Mouse (Mus musculus): ENCODE results near the gene Smim14. TPM values are rescaled to one million over a fixed set of nuclear protein-coding genes. Genes with fewer than 3 reads are reported as not detected.
"Not testable (repeated sequence)": the region's sequence is repeated elsewhere in the genome, so short reads cannot be mapped to it uniquely, and the experiment has no call there.

The Smim14 gene
- total RNA-seq, 2 experiments from 2014 or later: 45.5 to 49.0 TPM

DNA sequence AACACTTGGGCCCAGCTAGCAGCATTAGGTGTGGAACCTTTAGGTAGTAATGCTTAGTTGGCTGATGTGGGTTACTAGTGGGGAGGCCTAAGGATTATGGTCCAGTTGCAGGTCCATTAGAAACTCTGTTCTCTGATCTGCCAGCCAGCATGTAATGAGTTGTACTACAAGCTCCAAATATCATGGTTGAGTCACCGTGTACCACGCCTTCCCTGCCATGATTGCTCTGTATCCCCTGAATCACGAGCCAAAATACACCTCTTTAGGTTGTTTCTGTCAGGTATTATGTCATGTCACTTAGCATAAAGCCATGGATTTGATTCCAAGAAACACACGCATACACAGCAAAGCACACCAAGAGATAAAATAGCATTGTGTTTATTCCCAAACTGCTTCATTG, 12.2 kb downstream of the Smim14 start:
- DNase-seq: no peak

DNA sequence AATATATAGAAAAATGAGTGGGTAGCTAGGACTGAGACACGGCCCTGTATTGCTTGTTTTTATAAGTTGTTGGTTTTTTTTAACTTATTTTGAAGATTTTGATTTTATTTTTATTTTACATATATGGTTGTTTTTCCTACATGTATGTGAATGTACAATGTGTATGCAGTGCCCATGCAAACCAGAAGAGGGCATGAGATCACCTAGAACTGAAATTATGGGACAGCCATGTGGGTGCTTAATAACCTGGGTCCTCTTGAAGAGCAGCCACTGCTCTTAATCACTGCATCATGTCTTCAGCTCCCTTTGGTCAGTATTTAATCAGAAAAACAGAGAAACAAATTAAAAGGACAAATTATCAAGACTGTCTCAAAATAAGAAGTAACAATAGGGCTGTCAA, 15.2 kb downstream of the Smim14 start:
- no peak for DNase-seq

DNA sequence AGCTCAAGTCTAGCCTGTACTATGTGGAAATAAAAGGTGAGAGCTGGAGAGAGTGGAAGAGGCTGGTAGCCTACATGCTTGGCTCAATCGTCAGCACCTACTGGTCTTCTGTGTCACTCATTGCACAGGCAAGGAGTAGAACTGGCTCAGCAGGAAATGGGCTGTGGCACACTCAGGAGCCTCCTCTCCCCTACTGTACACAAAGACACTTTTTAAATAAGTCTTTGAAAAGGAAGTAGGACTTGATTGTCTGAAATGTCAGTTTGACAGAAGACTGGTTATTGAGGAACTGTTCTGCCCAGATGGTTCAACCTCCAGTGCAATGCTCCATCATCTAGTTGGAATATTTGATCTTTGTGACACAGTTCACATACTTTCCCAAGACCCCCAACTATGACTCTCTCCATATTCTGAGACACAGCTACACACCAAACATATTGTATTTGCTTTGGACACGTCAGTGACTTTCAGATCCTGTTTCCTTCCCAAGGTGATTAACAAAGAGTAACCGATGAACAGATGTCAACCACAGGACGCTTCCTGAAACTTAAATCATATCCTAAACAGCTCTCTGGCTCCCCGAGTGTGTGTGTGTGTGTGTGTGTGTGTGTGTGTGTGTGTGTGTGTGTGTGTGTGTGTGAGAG, 22.2 kb downstream of the Smim14 start:
- no peak for DNase-seq

DNA sequence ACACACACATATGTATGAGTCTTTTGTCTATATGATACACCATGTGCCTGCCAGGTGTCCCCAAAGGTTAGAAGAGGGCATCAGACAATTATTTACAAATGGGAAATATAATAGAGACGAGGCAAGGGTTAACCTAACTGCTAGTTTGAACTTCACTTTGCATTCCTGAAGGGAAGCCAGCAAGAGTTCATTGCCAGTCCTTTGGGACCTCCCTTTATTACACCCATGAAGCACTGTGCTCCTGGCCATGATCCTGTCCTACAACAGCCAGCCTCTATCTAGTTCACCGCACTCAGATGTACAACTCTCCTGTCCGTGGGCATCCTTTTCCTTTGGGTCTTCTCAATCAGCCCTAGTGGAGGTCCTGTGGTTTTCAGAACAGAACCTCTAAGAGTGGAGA, 23.5 kb downstream of the Smim14 start:
- DNase-seq: no peak

DNA sequence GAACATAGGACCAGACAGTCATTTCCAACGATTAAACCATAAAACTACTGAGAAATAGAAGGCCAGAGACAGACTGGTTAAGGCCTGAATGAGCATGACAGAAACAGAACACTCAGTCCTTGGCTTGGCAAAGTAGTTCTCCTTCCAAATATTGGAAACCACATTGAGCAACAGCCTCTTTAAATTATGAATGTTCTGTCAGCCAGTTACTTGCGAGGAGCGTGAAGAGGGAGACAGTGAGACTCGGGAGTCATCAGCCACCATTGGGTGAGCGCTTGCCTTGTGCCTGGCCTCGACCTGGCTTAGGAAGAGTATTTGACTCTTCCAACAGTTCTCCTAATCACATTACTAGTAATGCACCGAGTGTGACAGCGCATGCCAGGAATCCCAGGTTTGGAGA, 28.6 kb downstream of the Smim14 start:
- DNase-seq: no peak

DNA sequence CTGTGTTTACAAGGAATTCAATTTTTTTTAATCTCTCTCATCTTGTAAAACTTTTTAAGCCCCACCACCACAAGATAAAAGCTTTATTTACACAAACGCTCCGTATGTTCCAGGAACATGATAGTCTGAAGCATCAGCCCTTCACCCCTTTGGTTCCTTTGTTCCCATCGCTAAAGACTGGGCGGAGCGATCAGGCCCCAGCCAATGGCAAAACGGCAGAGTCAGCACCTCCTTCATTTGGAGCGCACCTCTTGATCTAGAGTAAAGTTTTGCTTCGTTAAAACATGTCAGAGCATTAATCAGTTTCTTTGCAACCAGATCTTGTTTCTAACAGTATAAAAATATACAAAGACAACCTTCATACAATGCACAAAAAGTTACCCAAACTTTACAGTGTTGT, 31.2 kb downstream of the Smim14 start:
- DNase-seq: no peak

DNA sequence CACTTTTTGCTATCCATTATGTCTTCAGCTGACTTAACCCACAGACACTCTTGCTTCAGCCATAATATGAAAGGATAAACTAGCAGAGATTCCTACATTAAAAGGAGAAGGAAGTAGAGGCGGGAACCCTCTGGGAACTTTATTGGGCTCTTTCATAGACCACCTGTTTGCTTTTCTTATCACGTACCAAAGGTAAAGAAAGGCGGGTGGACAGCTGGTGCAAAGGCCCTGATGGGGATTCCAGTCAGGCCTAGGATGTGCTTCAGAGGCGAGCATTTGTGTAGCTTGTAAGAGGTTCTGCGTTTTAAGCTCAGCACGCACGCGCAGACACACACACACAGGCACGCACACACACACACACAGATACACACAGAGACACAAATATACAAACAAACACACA, 35.6 kb downstream of the Smim14 start:
- no peak for DNase-seq

DNA sequence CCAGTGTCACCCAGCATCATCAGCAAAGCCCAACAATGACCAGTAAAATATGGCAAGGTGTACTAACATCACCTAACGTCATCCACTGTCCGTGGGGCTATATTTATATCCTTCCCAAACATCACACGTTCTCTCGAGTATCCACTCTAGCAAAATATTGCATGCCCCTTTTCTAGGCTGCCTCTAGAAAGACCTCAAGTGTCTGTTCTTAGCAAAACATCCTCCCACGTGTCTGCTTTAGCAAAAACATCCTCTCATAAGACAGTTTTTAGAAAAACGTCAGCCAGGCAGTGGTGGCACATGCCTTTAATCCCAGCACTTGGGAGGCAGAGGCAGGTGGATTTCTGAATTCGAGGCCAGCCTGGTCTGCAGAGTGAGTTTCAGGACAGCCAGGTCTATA, 36.8 kb downstream of the Smim14 start:
- no peak for DNase-seq

DNA sequence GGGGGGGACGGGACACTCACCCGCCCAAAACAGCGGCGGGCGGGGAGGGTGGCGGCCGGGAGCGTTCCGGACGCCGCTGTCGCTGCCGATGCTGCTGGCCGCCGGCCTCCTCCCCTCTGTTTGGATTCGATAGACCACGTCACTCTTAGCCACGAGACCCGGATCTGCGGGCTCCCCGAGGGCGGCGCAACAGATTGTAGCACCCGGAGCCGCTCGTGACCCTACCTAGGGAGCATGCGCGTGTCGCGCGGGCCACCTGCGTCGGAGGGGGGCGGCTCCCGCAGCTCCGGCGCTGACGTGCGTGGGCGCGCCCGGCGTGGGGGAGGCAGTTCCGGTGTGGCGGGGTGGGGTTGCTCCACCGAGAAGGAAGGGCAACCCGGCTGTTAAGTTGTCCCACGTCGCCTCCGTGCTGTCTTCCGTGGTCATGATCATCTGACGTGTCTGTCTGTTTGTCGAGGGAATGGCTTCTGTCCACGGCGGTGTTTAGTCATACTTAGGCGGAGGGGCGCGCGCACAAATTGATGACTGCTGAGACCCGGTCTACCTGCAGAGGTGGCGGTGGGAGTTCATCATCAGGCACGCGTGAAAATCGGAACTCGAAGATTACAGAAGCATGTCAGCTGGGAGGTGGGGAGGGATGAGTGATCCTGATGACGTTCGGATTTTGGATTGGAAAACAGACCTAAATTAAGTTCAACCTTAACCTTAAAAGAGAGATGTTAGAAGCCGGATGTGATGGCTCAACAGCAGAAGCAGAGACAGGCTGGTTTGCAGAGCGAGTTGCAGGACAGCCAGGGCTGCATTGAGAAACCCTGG, 44.1 kb downstream of the Smim14 start, which contains the start of gene Gm43552:
TSS of gene Gm43552 (minus strand) at position 118 of the 816 bp plus-strand sequence.
- peak; percentile 90 for DNase-seq

DNA sequence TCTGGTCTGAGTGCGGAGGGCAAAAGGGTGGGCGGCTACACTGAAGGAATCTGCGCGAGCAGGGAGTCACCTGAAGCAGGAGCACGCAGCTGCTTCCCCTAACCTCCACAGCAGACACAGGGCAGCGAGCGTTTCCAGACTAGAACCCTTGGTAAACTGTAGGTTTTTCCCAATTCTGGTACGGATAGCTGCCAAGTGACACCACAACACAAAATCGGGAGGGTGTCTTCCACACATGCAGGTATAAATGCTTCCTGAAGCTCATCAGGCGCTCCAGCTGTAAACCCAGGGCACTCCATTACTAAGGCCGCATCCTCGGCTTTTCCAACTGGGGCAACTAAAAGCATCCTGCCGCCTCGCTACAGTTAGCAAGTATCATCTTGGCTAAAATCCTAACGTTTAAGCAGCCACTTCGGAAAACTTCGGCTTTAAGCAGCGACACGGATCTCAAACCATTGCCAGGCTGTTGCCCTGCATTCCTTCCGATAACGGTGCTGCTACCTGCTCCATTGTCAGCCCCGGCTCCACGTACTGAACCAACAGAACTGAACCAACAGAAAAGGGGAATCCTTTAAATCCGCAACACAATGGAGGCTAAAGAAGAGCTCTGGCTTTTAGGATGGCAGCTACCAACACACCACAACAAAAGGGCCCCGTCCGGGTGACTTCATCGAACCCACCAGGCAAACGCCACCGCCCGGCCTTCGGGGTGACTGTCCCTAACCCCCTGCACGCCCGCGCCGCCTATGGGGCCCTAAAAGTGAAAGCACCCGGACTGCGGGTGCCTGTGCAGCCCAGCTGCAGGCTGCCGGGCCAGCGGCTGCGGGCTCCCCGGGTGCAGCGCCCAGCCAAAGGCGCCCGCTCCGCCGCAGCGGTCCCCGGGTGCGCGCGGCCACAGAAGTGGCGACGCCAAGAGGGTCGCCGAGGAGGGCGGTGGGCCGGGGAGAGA, 44.9 kb downstream of the Smim14 start:
- DNase-seq: peak; percentile 73

DNA sequence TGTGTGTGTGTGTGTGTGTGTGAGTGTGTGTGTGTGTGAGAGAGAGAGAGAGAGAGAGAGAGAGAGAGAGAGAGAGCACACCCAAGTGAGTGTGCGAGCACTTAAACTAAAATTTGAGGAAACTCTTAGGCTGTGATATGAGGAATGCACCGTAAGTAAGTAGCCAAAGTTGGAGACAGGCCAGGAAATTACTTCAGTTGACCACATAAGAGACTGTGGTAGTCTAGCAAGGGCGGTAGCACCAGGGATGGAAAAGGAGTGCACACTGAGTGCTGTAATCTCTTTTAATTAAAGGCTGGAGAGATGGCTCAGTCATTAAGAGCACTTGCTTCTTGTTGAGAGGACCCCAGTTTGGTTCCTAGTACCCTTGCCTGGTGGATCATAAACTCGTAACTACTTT, 47.2 kb downstream of the Smim14 start:
- no peak for DNase-seq

DNA sequence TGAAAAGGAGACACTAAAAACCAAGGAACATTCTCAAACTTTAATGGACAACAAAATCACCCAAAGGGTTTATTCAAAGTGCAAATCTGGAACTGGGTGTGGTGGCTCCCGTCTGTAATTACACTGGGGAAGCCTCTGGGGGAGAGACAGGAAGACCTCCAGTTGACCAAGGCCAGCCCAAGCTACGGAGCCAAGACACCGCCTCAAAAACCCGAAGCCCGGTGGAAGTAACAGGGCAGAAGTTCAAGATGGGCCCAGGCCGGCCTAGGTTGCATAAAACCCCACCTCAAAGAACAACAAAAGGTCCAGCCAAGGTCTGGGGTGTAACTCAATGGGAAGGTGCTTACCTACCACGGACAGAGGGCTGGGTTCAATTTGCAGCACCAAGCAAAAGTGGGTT, 48.3 kb downstream of the Smim14 start:
- peak; percentile 23 for DNase-seq

DNA sequence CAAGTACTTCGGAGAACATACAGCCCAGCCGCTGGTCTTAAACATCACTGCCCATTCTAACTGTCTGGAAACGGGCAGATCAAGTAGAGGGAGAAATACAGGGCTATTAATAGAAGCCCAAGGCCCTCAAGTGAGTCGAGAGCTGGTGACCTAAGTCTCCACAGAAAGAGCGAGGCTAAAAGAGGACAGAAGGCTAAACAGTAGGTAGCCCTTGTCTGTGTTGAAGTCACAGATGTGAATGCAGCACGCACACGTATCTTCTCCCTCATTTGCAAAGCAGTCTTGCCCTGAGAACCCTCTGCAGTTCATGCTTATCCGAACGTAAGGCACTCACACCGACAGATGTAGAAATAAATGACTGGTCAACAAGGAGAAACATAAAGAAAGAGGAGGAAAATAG, 49.6 kb downstream of the Smim14 start:
- DNase-seq: no peak

DNA sequence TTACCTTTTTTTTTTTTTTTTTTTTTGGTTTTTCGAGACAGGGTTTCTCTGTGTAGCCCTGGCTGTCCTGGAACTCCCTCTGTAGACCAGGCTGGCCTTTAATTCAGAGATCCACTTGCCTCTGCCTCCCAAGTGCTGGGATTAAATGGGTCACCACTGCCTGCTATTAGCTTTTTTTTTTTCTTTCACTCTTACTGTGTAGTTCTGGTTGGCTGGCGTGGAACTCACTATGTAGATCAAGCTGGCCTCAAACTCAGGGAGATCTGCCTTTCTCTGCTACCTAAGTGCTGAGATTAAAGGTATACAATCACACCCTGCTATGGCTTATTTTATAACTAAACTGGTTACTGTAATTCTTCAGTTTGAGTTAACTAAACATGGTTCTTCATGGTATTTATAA, 50.5 kb downstream of the Smim14 start:
- no peak for DNase-seq

DNA sequence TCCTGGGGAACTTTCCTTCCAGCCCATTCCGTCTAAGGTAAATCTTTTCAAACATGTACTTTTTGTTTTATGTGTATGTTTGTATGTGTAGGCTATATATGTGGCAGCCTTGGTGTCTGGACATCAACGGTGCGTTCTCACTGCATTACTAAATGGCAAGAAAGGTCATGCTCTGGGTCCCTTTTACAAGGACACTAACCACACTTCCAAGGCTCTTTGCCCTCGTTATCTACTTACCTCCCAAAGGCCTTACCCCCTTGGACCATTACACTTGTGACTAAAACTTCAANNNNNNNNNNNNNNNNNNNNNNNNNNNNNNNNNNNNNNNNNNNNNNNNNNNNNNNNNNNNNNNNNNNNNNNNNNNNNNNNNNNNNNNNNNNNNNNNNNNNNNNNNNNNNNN, 54.0 kb downstream of the Smim14 start:
- no peak for DNase-seq

DNA sequence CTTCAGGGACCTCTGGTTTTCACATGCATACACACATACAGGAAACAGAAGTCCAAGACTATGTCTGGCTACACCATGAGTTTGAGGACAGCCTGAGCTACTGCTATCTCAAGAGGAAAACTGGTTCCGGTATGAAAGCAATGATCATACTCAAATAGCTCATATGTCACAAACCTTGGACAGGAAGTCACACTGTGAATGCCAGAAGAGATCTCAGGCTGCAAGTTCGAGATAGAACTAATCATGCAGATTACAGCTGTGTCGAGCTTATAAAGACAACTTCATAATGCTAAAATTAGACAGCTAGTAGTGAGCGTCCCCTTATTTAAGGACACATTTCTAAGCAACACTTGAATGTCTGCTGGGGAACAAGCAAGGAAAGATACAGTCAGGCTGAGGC, 56.5 kb downstream of the Smim14 start:
- no peak for DNase-seq

DNA sequence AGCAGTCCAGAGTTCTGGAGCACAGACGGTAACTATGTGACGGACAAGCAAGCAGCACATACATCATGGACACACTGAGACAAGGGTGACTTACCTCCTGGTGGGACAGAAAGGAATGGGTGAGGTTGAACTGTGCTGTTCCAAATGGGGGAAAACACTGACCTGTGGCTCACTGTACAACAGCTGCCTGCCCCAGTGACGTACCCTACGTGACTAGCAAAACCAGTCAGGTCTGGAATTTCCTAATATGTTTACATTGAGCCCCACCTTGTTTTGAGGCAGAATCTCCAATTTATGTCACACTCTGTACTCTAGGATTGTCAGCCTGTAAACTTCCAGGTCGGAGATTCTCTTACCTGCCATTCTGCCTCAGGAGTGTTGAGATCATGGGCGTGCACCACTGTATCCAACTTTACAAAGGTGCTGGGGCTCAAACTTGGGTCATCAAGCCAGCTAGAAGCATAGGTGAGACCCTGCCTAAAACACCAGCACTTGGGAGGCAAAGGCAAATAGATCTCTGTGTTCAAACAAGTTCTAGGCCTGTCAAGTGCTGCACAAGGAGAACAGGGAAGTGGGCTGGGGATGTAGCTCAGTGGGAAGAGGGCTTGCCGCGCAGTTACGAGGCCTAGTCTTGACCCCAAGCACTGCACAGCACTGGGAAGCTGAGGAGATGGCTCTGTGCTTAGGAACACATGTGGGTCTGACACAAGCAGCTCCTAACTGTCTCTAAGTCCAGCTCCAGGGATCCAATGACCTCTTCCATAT, 57.1 kb downstream of the Smim14 start:
- no peak for DNase-seq

DNA sequence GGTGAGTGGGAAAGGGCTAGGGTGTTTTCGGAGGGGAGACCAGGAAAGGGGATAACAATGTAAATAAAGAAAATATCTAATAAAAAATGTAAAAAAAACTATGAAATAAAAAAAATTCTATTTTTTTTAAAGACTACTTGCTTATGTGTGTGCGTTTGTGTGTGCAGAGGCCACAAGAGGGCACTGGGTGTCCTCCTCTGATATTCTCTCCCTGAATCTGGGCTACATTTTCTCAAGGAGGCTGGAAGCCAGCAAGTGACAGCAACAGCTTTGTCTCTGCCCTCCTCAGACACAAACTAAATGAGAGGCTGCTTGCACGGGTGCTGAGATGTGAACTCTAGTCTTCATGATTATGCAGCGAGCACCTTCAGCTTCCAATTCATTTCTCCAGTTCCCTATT, 58.8 kb downstream of the Smim14 start:
- no peak for DNase-seq

DNA sequence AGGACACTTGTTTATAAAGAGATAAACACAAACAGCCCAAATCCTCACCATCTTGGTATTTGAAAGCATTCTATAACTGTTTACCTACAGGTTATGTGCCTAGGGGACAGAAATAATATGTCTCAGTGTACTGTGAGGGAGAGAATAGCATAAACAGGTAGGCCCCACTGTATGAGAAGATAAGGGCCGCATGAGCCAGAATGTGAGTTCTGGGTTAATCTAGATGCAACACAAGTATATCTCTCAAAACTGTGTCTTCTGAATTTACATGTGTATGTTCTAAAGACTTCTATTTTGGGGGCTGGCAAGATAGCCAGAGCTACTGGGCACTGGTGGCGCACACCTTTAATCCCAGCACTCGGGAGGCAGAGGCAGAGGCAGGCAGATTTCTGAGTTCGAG, 60.2 kb downstream of the Smim14 start:
- not testable (repeated sequence) for DNase-seq

DNA sequence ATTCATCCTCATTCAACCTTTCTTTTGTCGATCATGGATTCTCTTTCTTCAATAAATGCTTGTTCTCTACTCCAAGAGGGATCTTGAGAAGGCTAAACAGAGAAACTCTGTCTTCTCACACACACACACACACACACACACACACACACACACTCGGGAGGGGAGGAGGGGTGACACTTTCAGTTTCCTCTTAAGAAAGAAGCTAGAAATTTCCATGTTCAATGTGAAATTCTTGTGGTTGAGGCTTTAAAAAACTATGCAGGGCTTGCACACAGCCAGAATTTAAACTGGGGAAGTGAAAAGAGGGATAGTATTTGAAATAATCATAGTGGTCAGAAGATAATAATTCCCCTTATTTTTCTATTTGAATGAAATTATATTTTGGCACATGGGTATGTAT, 61.2 kb downstream of the Smim14 start:
- no peak for DNase-seq

DNA sequence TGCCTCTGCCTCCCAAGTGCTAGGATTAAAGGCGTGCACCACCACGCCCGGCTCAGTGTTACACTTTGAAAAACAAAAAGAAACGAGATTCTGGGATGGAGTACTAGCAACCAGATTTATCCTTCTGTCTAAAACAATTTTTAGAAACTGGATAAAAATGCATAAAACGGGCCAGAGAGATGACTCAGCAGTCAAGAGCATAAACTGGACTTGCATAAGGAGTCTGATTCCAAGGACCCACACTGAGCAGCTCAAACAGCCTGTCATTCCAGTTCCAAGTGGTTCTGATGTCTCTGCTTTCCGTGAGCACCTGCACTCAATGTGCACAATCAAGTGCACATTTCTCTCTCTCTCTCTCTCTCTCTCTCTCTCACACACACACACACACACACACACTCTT, 67.2 kb downstream of the Smim14 start:
- no peak for DNase-seq

DNA sequence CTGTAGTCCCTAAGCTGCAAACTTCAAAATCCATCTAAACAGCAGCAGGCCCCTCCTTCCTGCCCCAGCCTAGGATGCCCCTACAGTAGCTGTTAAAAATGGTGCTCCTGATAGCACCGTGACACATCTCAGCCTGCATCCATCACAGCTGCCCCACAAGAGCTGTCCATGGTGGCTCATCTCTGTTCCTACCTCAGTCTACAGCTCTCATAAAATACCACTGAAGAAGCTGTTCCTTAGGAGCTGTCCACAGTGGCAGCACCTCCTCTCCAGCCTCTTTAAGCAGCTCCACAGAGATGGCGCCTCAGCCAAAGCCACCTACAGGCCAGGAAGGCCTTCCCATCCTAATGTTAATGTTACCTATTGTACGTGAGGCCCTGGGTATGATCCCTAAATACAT, 70.1 kb downstream of the Smim14 start:
- DNase-seq: no peak

Measured in gastrocnemius, postnatal 10 days (tissue).